Mouse (Mus musculus) cerebellum, adult 2 months (tissue): ENCODE measurements around the gene Srrd.

Experiments used
- CTCF ChIP-seq: fragments of 200-500 bp; IDR thresholded peaks from 2 replicates; pipeline ENCODE4 v1.5.1; 2011; ENCODE audit warnings: low read depth, mild to moderate bottlenecking, control low read depth, low read length, moderate library complexity, borderline replicate concordance; ENCODE audit not compliant: insufficient read depth
- POLR2A ChIP-seq: fragments of 200-500 bp; IDR thresholded peaks from 2 replicates; pipeline ENCODE4 v1.6.1; 2011; ENCODE audit warnings: low read length, control low read depth, borderline replicate concordance; ENCODE audit not compliant: insufficient read depth

GRCm38 (mm10) chr5:112305842-112306241 is 37.0 kb downstream of the Srrd start:
- TF ChIP-seq POLR2A (no peak), CTCF (no peak)
